Mouse (Mus musculus) embryonic facial prominence, embryonic 13.5 days (tissue): ENCODE results near the gene Sprtn. TPM values are rescaled to one million over a fixed set of nuclear protein-coding genes. Genes with fewer than 3 reads are reported as not detected.

Experiments used
- ATAC-seq: fragments of 200-750 bp; cut with Nextera tagmentation; 2 replicates; pipeline ENCODE4 v1.8.0; 2017; ENCODE audit warnings: low read depth; ENCODE audit not compliant: insufficient number of reproducible peaks, insufficient read depth, low FRiP score, low TSS enrichment
- H3K27ac ChIP-seq: fragments of 300-500 bp; sonication (generic); 2 replicates; pipeline ENCODE4 v1.5.1; 2015; ENCODE audit warnings: moderate library complexity, mild to moderate bottlenecking, inconsistent platforms
- H3K27me3 ChIP-seq: fragments of 300-500 bp; sonication (generic); 2 replicates; pipeline ENCODE4 v1.6.1; 2015; ENCODE audit warnings: mild to moderate bottlenecking, inconsistent platforms
- H3K36me3 ChIP-seq: fragments of 300-500 bp; sonication (generic); 2 replicates; pipeline ENCODE4 v1.6.1; 2015; ENCODE audit warnings: mild to moderate bottlenecking, inconsistent platforms
- H3K4me1 ChIP-seq: fragments of 300-500 bp; sonication (generic); 2 replicates; pipeline ENCODE4 v1.6.1; 2015; ENCODE audit warnings: inconsistent platforms
- H3K4me2 ChIP-seq: fragments of 300-500 bp; sonication (generic); 2 replicates; pipeline ENCODE4 v1.6.1; 2015; ENCODE audit warnings: moderate library complexity, mild to moderate bottlenecking, inconsistent platforms
- H3K4me3 ChIP-seq: fragments of 300-500 bp; sonication (generic); 2 replicates; pipeline ENCODE4 v1.5.1; 2015; ENCODE audit warnings: mild to moderate bottlenecking, inconsistent platforms
- H3K9ac ChIP-seq: fragments of 300-500 bp; sonication (generic); 2 replicates; pipeline ENCODE4 v1.6.1; 2015; ENCODE audit warnings: mild to moderate bottlenecking, inconsistent platforms
- H3K9me3 ChIP-seq: fragments of 300-500 bp; sonication (generic); 2 replicates; pipeline ENCODE4 v1.6.1; 2016; ENCODE audit warnings: inconsistent platforms
- WGBS: fragments of 180-500 bp; shearing (Covaris S2); methylation state at CpG from one replicate; pipeline ENCODE4 v1.1.7; 2015; ENCODE audit warnings: mixed read lengths; 5-methylcytosine and 5-hydroxymethylcytosine counted together
- polyA plus RNA-seq: library from polyadenylated mRNA; unstranded; fragments of >200 nt; fragmentation: Nextera tagmentation; extraction: Ambion mirVana; gene quantifications from 2 replicates; pipeline ENCODE4 v1.2.1, GENCODE M21; 2015

The Sprtn gene
- polyA plus RNA-seq, 1 experiment from 2014 or later: 10.4 TPM

DNA sequence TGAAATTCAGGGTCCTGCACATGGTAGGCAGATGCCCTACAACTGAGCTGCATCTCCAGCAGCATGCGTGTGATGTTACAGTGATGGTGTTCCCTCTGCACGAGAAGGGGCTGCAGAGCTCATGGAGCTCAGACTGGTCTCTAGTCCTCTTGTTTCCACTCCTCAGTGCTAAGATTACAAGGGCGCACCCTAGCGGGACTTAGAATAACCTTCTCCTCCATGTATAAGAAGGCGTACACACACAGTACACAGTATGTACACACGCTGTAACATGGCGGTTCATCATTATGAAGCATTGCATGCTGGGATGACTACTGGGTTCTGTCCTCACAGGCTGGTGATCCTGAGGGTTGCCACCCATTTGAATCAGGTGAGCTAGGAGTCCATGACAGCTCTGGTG is 25.6 kb upstream of the Sprtn start:
- H3K9ac ChIP-seq: no peak overlapping the region
- 0 out of 2 replicates have a peak, but pooled peaks have one; percentile 43 for ATAC-seq
- no peaks in the 10 kb centered on the region for H3K27me3 ChIP-seq
- no peaks in the 10 kb centered on the region for H3K4me1 ChIP-seq
- no peaks in the 10 kb centered on the region for H3K9me3 ChIP-seq
- no peak overlapping the region for H3K27ac ChIP-seq
- peaks cover 71% of the 10 kb centered on the region for H3K36me3 ChIP-seq
- no peak overlapping the region for H3K4me3 ChIP-seq
- WGBS: 88% methylated on average over 7 of the region's 7 CpGs
- no peak overlapping the region for H3K4me2 ChIP-seq

DNA sequence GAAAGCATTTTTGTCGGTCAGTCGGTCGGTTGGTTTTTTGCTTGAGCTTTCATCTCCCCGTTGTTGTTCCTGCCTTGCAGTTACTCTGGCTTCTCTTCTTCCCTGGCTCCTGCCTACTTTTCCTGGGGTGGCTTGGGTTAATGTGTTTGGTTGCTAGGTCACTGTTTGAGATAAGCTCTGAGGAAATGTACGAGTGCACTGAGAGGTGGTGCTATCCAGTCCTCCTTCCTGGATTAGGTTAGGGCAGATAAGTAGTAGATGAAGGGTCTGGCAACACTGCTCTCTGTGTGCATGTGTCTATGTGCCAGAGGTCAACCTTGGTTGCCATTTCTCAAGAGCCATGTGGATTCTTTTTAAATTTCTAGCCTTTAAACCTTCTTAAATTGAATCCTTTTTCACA is 25.0 kb upstream of the Sprtn start:
- Histone ChIP-seq H3K9ac (no peak overlapping the region), H3K27ac (no peak overlapping the region), H3K4me2 (no peak overlapping the region), H3K4me3 (no peak overlapping the region), H3K27me3 (no peaks in the 10 kb centered on the region), H3K36me3 (peaks cover 71% of the 10 kb centered on the region), H3K4me1 (no peaks in the 10 kb centered on the region), H3K9me3 (no peaks in the 10 kb centered on the region)
- 93% methylated on average over 5 of the region's 5 CpGs for WGBS
- ATAC-seq: no peak

DNA sequence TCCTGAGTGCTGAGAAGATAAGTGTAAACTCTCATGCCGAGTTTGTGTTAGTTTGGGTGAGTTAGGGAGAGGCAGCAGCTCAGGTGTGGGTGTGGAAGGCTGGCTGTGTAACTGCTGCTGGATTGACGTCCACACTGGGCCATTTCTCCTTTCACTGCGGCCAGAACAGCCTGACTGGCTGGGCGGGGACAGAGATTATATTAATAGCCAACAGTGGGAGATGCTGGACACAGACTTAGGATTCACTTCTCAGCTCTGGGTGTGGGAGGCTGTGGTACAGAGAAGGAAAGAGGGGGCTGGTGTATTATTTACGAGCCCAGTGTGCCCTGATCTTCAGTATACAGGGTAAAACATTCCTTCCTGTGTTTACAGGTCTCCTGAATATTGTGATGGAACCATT is 19.5 kb upstream of the Sprtn start:
- Histone ChIP-seq H3K4me3 (no peak overlapping the region), H3K4me2 (no peak overlapping the region), H3K27me3 (no peaks in the 10 kb centered on the region), H3K9ac (no peak overlapping the region), H3K4me1 (no peaks in the 10 kb centered on the region), H3K36me3 (peaks cover 94% of the 10 kb centered on the region), H3K27ac (no peak overlapping the region), H3K9me3 (no peaks in the 10 kb centered on the region)
- WGBS: 81% methylated on average over 5 of the region's 5 CpGs
- ATAC-seq: no peak

DNA sequence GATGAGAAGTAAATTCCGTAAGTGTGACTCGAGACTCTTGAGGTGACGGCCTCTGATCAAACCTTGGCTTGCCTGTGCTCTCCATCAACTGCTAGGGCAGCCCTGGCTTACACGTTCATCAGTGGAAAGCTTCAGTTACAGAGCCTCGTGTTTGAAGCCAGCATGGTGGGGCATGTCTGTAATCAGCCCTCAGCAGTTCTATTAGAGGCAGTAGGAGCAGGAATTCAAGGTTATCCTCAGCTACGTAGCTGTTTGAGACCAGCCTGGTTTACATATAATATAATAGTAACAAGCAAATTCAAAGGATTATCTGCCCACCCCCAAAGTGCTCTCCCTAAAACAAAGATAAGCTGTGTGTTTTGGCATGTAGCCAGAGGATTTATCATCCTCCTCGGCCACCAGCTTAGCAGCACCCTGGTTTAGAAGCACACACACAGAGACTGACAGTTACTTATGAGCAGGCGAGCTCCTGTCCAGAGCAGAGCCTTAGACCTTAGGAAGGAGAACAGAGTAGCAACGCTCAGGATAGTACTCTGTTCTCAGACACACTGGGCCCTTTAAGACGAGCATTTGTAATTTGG is 18.6 kb upstream of the Sprtn start:
- Histone ChIP-seq H3K4me1 (no peaks in the 10 kb centered on the region), H3K27me3 (no peaks in the 10 kb centered on the region), H3K9me3 (no peaks in the 10 kb centered on the region), H3K9ac (no peak overlapping the region), H3K4me2 (no peak overlapping the region), H3K36me3 (peaks cover 94% of the 10 kb centered on the region), H3K4me3 (no peak overlapping the region), H3K27ac (no peak overlapping the region)
- no peak for ATAC-seq
- WGBS: 84% methylated on average over 10 of the region's 10 CpGs

DNA sequence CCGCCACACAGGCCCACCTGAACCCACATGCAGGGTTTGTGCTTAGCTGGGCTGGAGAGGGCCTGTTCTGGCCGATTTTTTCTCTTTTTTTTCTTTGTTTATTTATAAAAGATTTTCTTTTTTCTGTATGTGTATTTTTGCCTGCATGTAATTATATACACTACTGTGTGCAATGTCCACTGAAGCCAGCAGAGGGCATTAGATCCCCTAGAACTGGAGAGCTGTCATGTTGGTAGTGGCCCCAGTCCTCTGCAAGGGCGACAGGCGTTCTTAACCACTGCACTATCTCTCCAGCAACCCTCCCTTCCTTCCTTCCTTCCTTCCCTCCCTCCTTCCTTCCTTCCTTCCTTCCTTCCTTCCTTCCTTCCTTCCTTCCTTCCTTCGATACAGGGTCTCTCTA is 9.3 kb upstream of the Sprtn start:
- no peaks in the 10 kb centered on the region for H3K27me3 ChIP-seq
- H3K36me3 ChIP-seq: peaks cover 75% of the 10 kb centered on the region
- H3K4me1 ChIP-seq: peaks cover 9% of the 10 kb centered on the region; the same call in 1 of the 2 replicates
- H3K4me3 ChIP-seq: no peak overlapping the region
- no peak for ATAC-seq
- peaks cover 6% of the 10 kb centered on the region; the same call in 1 of the 2 replicates for H3K9me3 ChIP-seq
- WGBS: 94% methylated on average over 5 of the region's 5 CpGs
- no peak overlapping the region for H3K9ac ChIP-seq
- H3K27ac ChIP-seq: no peak overlapping the region
- H3K4me2 ChIP-seq: no peak overlapping the region

DNA sequence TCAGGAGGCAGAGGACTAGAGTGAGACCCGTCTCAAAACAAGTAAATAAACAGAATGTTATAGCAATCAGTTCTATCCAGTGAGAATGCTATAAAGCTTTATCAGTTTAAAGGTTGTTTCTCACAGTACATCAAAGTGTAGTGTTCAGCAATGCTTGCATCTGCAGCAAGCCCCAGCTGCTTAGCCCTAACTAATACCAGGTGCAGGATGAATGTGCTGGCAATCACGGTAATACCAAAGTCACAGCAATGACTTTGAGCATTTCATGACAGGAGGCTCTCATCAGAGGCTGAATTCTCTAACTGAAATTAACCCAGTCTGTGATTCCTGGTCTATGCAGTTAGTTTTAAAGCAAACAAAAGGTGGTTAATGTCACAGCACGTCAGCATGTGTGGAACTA is 5.1 kb upstream of the Sprtn start:
- H3K36me3 ChIP-seq: peaks cover 48% of the 10 kb centered on the region
- H3K4me3 ChIP-seq: no peak overlapping the region
- no peaks in the 10 kb centered on the region for H3K27me3 ChIP-seq
- peak overlapping the region; percentile 40; the same call in 1 of the 2 replicates for H3K27ac ChIP-seq
- no peak for ATAC-seq
- H3K9ac ChIP-seq: 0 out of 2 replicates have a peak overlapping the region, but pooled peaks have one; percentile 23
- 27% methylated on average over 3 of the region's 3 CpGs for WGBS
- peaks cover 36% of the 10 kb centered on the region for H3K4me1 ChIP-seq
- H3K9me3 ChIP-seq: peaks cover 6% of the 10 kb centered on the region; the same call in 1 of the 2 replicates
- H3K4me2 ChIP-seq: no peak overlapping the region

DNA sequence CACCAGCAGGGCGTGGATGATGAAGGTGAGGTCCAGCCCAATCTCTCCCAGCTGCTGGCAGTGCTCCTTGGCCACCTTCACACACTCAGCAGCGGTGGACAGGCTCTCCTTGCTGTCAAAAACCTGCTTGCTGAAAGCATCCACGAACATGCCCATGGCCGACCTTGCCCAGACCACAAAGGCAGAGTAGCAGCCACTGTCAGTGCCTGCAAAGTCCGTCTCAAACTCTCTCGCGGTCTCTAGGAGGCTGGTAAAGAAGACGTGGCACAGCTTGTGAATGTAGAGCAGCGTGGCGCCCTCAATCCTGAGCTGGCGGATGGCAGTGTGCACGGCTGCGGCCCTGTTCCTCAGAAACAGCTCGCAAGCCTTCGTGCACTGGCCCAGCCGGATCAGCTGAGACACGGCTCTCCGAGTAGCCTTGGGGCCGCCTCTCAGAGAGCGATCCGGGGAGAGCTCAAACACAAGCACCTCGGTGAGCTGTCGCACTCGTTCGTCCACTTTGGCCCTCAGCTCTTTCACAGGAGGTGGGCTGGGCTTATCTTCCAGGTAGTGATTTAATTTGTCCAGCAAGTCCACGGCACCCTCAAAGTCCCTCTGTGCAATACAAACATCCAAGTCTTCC is 1.6 kb upstream of the Sprtn start:
- ATAC-seq: no peak
- Histone ChIP-seq H3K27me3 (no peaks in the 10 kb centered on the region), H3K4me2 (peak overlapping the region; percentile 98), H3K9me3 (no peaks in the 10 kb centered on the region), H3K4me3 (peak overlapping the region; percentile 94), H3K4me1 (peaks cover 42% of the 10 kb centered on the region), H3K27ac (peak overlapping the region; percentile 85; the same call in 1 of the 2 replicates), H3K9ac (peak overlapping the region; percentile 88), H3K36me3 (peaks cover 32% of the 10 kb centered on the region)
- 79% methylated on average over 26 of the region's 26 CpGs for WGBS

DNA sequence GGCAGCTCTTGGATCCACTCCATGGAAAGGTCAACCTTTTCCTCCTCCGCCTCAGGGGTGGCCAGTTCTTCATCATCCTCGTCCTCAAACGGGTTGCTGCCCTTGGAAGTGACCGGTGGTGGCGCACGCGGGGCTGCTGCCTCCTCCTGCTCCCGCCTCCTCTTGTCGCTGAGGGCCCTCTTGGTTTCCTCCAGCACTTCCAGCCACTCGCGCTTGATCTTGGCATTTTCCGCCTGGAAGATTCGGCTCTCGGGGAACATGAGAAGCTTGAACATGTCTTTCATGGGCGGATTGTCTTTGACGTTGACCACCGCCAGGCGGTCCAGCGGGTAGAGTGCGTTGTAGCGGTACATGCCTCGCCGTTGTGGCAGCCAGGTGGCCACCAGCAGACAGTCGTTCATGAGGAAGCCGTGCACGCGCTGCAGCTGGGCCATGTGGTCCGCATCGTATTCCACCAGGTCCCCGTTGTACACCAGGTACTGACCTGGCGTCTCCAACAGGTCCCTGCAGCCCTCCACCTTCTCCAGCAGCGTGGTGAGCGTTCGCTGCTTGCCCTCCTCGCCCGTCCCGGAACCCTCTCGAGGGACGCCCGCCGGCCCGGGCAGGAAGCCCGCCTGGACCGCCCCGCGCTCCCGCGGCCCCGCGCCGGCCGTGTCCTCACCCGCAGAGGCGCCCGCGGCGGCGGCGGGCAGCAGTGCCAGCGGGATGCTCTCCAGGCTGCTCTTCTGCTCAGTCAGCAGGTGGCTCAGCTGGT is 877 bp upstream of the Sprtn start:
- no peak for ATAC-seq
- Histone ChIP-seq H3K27me3 (no peaks in the 10 kb centered on the region), H3K27ac (peak overlapping the region; percentile 85), H3K36me3 (peaks cover 36% of the 10 kb centered on the region), H3K9ac (peak overlapping the region; percentile 88), H3K4me3 (peak overlapping the region; percentile 94), H3K4me1 (peaks cover 42% of the 10 kb centered on the region), H3K4me2 (peak overlapping the region; percentile 98), H3K9me3 (no peaks in the 10 kb centered on the region)
- WGBS: 2% methylated on average over 59 of the region's 60 CpGs

DNA sequence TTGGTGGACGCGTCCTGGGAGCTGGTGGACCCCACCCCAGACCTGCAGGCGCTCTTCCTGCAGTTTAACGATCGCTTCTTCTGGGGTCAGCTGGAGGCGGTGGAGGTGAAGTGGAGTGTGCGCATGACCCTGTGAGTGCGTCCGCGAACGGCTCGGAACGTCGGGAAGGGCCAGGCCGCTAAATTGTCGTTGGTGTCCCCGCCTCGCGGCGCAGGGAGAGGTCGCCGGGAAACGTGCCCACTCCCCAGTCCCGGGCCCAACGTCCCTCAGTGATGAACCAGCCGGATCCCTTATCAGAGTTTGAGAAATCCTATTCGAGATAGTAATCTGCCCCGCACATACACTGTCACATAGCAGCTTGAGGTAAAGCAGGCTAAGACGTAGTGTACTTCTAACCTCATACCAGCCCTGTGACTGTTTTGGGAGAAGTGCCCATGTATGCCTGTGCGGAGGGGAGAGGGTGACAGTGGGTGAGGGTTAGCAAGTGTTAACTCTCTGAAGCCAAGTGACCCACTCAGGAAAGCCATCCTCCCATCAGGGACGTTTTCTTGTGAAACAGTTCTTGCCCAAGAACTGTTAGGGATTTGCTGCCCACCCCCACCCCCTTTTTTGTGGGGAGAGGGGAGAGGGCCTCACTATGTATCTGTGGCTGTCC is 692 bp downstream of the Sprtn start:
- Histone ChIP-seq H3K9ac (peak overlapping the region; percentile 88), H3K27me3 (no peaks in the 10 kb centered on the region), H3K27ac (0 out of 2 replicates have a peak overlapping the region, but pooled peaks have one; percentile 33), H3K36me3 (peaks cover 52% of the 10 kb centered on the region), H3K4me3 (peak overlapping the region; percentile 94), H3K4me1 (peaks cover 34% of the 10 kb centered on the region), H3K9me3 (no peaks in the 10 kb centered on the region), H3K4me2 (peak overlapping the region; percentile 98)
- WGBS: 7% methylated on average over 31 of the region's 31 CpGs
- ATAC-seq: no peak

DNA sequence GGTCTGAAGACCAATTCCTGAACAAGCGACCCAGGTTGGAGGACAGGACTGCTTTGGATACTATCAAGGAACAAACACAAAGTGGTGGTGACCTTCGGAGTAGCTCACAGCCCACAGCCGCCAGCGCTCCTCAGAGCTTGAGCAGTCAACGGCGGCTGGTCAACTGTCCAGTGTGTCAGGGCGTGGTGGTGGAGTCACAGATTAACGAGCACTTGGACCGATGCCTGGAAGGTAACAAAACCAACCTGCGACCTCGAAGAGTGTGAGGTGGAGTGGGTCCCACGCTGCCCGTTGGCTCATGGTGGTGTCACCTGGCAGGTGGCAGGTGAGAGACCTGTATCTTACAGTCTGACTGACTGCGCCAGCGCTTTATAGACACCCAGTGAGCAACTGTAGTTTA is 5.5 kb downstream of the Sprtn start:
- Histone ChIP-seq H3K4me2 (no peak overlapping the region), H3K27me3 (no peaks in the 10 kb centered on the region), H3K9me3 (no peaks in the 10 kb centered on the region), H3K4me1 (peaks cover 12% of the 10 kb centered on the region), H3K9ac (no peak overlapping the region), H3K4me3 (no peak overlapping the region), H3K36me3 (peaks cover 78% of the 10 kb centered on the region), H3K27ac (no peak overlapping the region)
- 97% methylated on average over 15 of the region's 15 CpGs for WGBS
- ATAC-seq: no peak

DNA sequence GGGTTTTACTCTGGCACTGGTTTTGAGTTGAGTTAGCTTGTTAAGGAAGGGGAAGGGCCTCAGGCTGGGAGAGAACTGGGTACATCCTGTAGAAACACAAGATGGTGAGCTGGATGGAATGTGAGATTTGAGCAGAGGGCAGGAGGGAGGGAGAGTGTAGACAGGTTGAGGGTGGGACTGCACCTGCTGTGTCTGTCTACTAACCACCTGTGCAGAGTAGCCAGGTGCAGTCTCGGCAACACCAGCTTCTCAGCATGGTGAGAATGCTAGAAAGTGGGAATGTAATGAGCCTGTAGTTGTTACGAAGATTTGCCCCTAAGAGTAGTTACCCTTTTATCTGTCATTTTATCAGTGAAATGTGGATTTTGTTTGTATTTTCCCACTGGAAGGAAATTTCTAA is 7.8 kb downstream of the Sprtn start:
- 0 out of 2 replicates have a peak overlapping the region, but pooled peaks have one; percentile 12 for H3K9ac ChIP-seq
- H3K36me3 ChIP-seq: peaks cover 87% of the 10 kb centered on the region
- no peak overlapping the region for H3K4me2 ChIP-seq
- no peaks in the 10 kb centered on the region for H3K9me3 ChIP-seq
- H3K27me3 ChIP-seq: no peaks in the 10 kb centered on the region
- H3K27ac ChIP-seq: no peak overlapping the region
- H3K4me1 ChIP-seq: peaks cover 6% of the 10 kb centered on the region; the same call in 1 of the 2 replicates
- ATAC-seq: no peak
- no peak overlapping the region for H3K4me3 ChIP-seq
- WGBS: 86% methylated on average over 2 of the region's 2 CpGs
